Mouse (Mus musculus) C2C12 (cell line): ENCODE results near the gene Stim1.

Source experiments
- CEBPB ChIP-seq: IDR thresholded peaks from one replicate; pipeline ENCODE4 v1.6.1; 2011; ENCODE audit warnings: low read depth, mild to moderate bottlenecking, control low read depth, moderate library complexity
- CTCF ChIP-seq: IDR thresholded peaks from one replicate; pipeline ENCODE4 v1.5.1; 2011; ENCODE audit not compliant: control insufficient read depth, insufficient read depth, insufficient read length
- FOSL1 ChIP-seq: IDR thresholded peaks from one replicate; pipeline ENCODE4 v1.8.0; 2011; ENCODE audit warnings: mild to moderate bottlenecking, low read length; ENCODE audit not compliant: poor library complexity, insufficient read depth, severe bottlenecking
- MYOD1 ChIP-seq: IDR thresholded peaks from one replicate; pipeline ENCODE4 v1.6.1; 2011; ENCODE audit warnings: low read depth; ENCODE audit not compliant: control insufficient read depth, insufficient read length
- USF1 ChIP-seq: IDR thresholded peaks from one replicate; pipeline ENCODE4 v1.6.1; 2011; ENCODE audit warnings: low read depth, mild to moderate bottlenecking, control low read depth, moderate library complexity

GRCm38 (mm10) chr7:102348681-102349080 is 81.1 kb downstream of the Stim1 start:
- TF ChIP-seq CTCF (no peak), CEBPB (no peak), USF1 (no peak), MYOD1 (no peak), FOSL1 (no peak)
